Mouse (Mus musculus) myocyte (in vitro differentiated cells): ENCODE data around the gene Hist1h3g.

Experiments
- CEBPB ChIP-seq: IDR thresholded peaks from 2 replicates; pipeline ENCODE4 v1.6.1; 2011; ENCODE audit warnings: mild to moderate bottlenecking, moderate library complexity; ENCODE audit not compliant: poor library complexity, insufficient read depth, severe bottlenecking
- E2F4 ChIP-seq: IDR thresholded peaks from one replicate; pipeline ENCODE4 v1.6.1; 2011; ENCODE audit warnings: mild to moderate bottlenecking, control low read depth, moderate library complexity; ENCODE audit not compliant: insufficient read depth
- MAX ChIP-seq: IDR thresholded peaks from one replicate; pipeline ENCODE4 v1.6.1; 2011; ENCODE audit warnings: low read depth, mild to moderate bottlenecking, control low read depth
- MYOD1 ChIP-seq, 3 experiments: IDR thresholded peaks; one replicate each; pipeline ENCODE4 v1.6.1; 2011; ENCODE audit warnings: control low read depth in 2 of 3, low read depth in 2 of 3, mild to moderate bottlenecking in 2 of 3, moderate library complexity in 1 of 3; ENCODE audit not compliant: insufficient read length in 2 of 3, control insufficient read depth in 1 of 3
- MYOG ChIP-seq, 3 experiments: IDR thresholded peaks; one replicate each; pipeline ENCODE4 v1.6.1; 2011; ENCODE audit warnings: control low read depth in 2 of 3, low read depth in 2 of 3, mild to moderate bottlenecking in 2 of 3; ENCODE audit not compliant: insufficient read length in 2 of 3, control insufficient read depth in 1 of 3, insufficient read depth in 1 of 3
- POLR2A ChIP-seq: IDR thresholded peaks from one replicate; pipeline ENCODE4 v1.6.1; 2011; ENCODE audit warnings: low read depth, mild to moderate bottlenecking, control low read depth, moderate library complexity; ENCODE audit not compliant: insufficient read length
- POLR2AphosphoS2 ChIP-seq: IDR thresholded peaks from one replicate; pipeline ENCODE4 v1.6.1; 2011; ENCODE audit warnings: low read depth, control low read depth; ENCODE audit not compliant: insufficient read length
- REST ChIP-seq: IDR thresholded peaks from one replicate; pipeline ENCODE4 v1.6.1; 2011; ENCODE audit warnings: mild to moderate bottlenecking, control low read depth, moderate library complexity; ENCODE audit not compliant: insufficient read depth, insufficient read length
- SRF ChIP-seq: IDR thresholded peaks from one replicate; pipeline ENCODE4 v1.6.1; 2011; ENCODE audit warnings: low read depth; ENCODE audit not compliant: control insufficient read depth, insufficient read length
- TCF12 ChIP-seq: IDR thresholded peaks from one replicate; pipeline ENCODE4 v1.6.1; 2011; ENCODE audit warnings: mild to moderate bottlenecking, control low read depth; ENCODE audit not compliant: poor library complexity, insufficient read depth, severe bottlenecking
- TCF3 ChIP-seq: IDR thresholded peaks from one replicate; pipeline ENCODE4 v1.6.1; 2011; ENCODE audit warnings: low read depth, control low read depth; ENCODE audit not compliant: insufficient read length
- USF1 ChIP-seq: IDR thresholded peaks from one replicate; pipeline ENCODE4 v1.6.1; 2011; ENCODE audit warnings: low read depth, mild to moderate bottlenecking, control low read depth, moderate library complexity

- TF ChIP-seq TCF3 = no peak
- peak; percentile 98 for TF ChIP-seq POLR2A
- no peak for TF ChIP-seq MYOG (IDR thresholded peaks at IDR 0.05; ENCODE audit: control insufficient read depth in 1 of 3, insufficient read depth in 1 of 3, insufficient read length in 2 of 3, low read depth in 2 of 3)
- TF ChIP-seq MYOD1 (IDR thresholded peaks at IDR 0.05; ENCODE audit: control insufficient read depth in 1 of 3, insufficient read length in 2 of 3, low read depth in 2 of 3) = no peak
- peak; percentile 100 for TF ChIP-seq POLR2AphosphoS2
- no peak for TF ChIP-seq USF1
- TF ChIP-seq REST = no peak
- TF ChIP-seq TCF12 = no peak
- no peak for TF ChIP-seq MAX
- peak; percentile 3 for TF ChIP-seq E2F4
- TF ChIP-seq SRF = peak; percentile 35
- TF ChIP-seq CEBPB = peak; percentile 70
Measured at GRCm38 (mm10) chr13:23530901-23531875, 4.0 kb upstream of the Hist1h3g start, which contains the start of gene Hist1h4h.
